Mouse (Mus musculus) liver, adult 2 months (tissue): Measurements from ENCODE around the gene Pip4k2c. TPM values are rescaled to one million over a fixed set of nuclear protein-coding genes. Genes with fewer than 3 reads are reported as not detected.
"Not testable (repeated sequence)": the region's sequence is repeated elsewhere in the genome, so short reads cannot be mapped to it uniquely, and the experiment has no call there.

Experiments used
- DNase-seq: peaks from one replicate; pipeline ENCODE4 v3.0.0-alpha.2; 2011; ENCODE audit warnings: low read depth, low spot score; ENCODE audit errors: extremely low read depth
- H3K27ac ChIP-seq: fragments of 200-500 bp; replicated peaks from 2 replicates; pipeline ENCODE4 v1.5.1; 2012; ENCODE audit warnings: low read depth, mild to moderate bottlenecking, control low read depth, inconsistent platforms, low read length; ENCODE audit not compliant: insufficient read depth
- H3K27me3 ChIP-seq: fragments of 200-500 bp; 2 replicates; pipeline ENCODE4 v1.6.1; 2012; ENCODE audit warnings: mild to moderate bottlenecking, moderate library complexity, low read length, inconsistent platforms; ENCODE audit not compliant: control insufficient read depth, insufficient read depth
- H3K36me3 ChIP-seq: fragments of 200-500 bp; 2 replicates; pipeline ENCODE4 v1.6.1; 2012; ENCODE audit warnings: low read length, inconsistent platforms; ENCODE audit not compliant: control insufficient read depth, insufficient read depth
- H3K4me1 ChIP-seq: fragments of 200-500 bp; 2 replicates; pipeline ENCODE4 v1.6.1; 2011; ENCODE audit warnings: low read length; ENCODE audit not compliant: control insufficient read depth, insufficient read depth
- H3K4me3 ChIP-seq: fragments of 200-500 bp; 2 replicates; pipeline ENCODE4 v1.5.1; 2011; ENCODE audit warnings: low read depth, mild to moderate bottlenecking, control low read depth, low read length, moderate library complexity; ENCODE audit not compliant: insufficient read depth
- H3K79me2 ChIP-seq: fragments of 200-500 bp; 2 replicates; pipeline ENCODE4 v1.6.1; 2012; ENCODE audit warnings: inconsistent platforms, mild to moderate bottlenecking, low read length, moderate library complexity; ENCODE audit not compliant: control insufficient read depth, insufficient read depth
- H3K9ac ChIP-seq: fragments of 200-500 bp; 2 replicates; pipeline ENCODE4 v1.6.1; 2012; ENCODE audit warnings: low read depth, mild to moderate bottlenecking, control low read depth, inconsistent platforms, low read length
- CTCF ChIP-seq: fragments of 200-500 bp; IDR thresholded peaks from 2 replicates; pipeline ENCODE4 v1.5.1; 2011; ENCODE audit warnings: low read depth, low read length, control low read depth
- POLR2A ChIP-seq: fragments of 200-500 bp; IDR thresholded peaks from 2 replicates; pipeline ENCODE4 v1.6.1; 2011; ENCODE audit warnings: low read length, control low read depth; ENCODE audit not compliant: insufficient read depth; ENCODE audit errors: extremely low read depth
- WGBS: fragments of 180-500 bp; shearing (Covaris S2); methylation state at CpG from one replicate; pipeline ENCODE4 v1.1.7; 2018; 5-methylcytosine and 5-hydroxymethylcytosine counted together
- polyA plus RNA-seq: library from polyadenylated mRNA; depleted of rRNA; stranded (reverse); fragments of >200 nt; gene quantifications from 2 replicates; pipeline ENCODE4 v1.2.3, GENCODE M21; 2012; rRNA removed
- total RNA-seq: library from RNA; depleted of rRNA; stranded (reverse); fragments of >200 nt; gene quantifications from 2 replicates; pipeline ENCODE4 v1.2.3, GENCODE M21; 2014; rRNA removed

Gene Pip4k2c
- total and polyA plus RNA-seq, 2 experiments, result 8.9 to 13.9 TPM

- no peak for TF ChIP-seq POLR2A
- TF ChIP-seq CTCF, result no peak
- Histone ChIP-seq H3K36me3 (no peaks in the 10 kb centered on the region), H3K4me3 (no peak overlapping the region), H3K27me3 (no peaks in the 10 kb centered on the region), H3K79me2 (no peaks in the 10 kb centered on the region), H3K27ac (peak overlapping the region; percentile 29; the same call in 1 of the 2 replicates), H3K9ac (no peak overlapping the region), H3K4me1 (peaks cover 16% of the 10 kb centered on the region)
- peak; percentile 89 for DNase-seq
- 21% methylated on average over 2 of the region's 2 CpGs for WGBS
Observed at GRCm38 (mm10) chr10:127154241-127154640, 57.1 kb downstream of the Pip4k2c start.

GRCm38 (mm10) chr10:127153323-127153722, 58.1 kb downstream of the Pip4k2c start:
- TF ChIP-seq POLR2A (no peak), CTCF (no peak)
- no peak for DNase-seq
- Histone ChIP-seq H3K27me3 (no peaks in the 10 kb centered on the region), H3K4me1 (peaks cover 16% of the 10 kb centered on the region), H3K79me2 (no peaks in the 10 kb centered on the region), H3K9ac (no peak overlapping the region), H3K36me3 (no peaks in the 10 kb centered on the region), H3K27ac (peak overlapping the region; percentile 29; the same call in 1 of the 2 replicates), H3K4me3 (no peak overlapping the region)
- 91% methylated on average over 7 of the region's 7 CpGs for WGBS

GRCm38 (mm10) chr10:127152556-127152955, 58.8 kb downstream of the Pip4k2c start:
- not testable (repeated sequence) for H3K27me3 ChIP-seq, H3K4me3 ChIP-seq, H3K9ac ChIP-seq, H3K36me3 ChIP-seq, DNase-seq, H3K79me2 ChIP-seq
- H3K4me1 ChIP-seq, result peaks cover 16% of the 10 kb centered on the region
- 0 out of 2 replicates have a peak overlapping the region, but pooled peaks have one; percentile 9 for H3K27ac ChIP-seq
- WGBS, result 91% methylated on average over 10 of the region's 10 CpGs

- H3K4me1 ChIP-seq, result peaks cover 19% of the 10 kb centered on the region
Observed at GRCm38 (mm10) chr10:127151233-127151632, 60.2 kb downstream of the Pip4k2c start.

GRCm38 (mm10) chr10:127150471-127150872, 60.9 kb downstream of the Pip4k2c start:
- Histone ChIP-seq H3K79me2 (no peaks in the 10 kb centered on the region), H3K36me3 (no peaks in the 10 kb centered on the region), H3K4me1 (peaks cover 17% of the 10 kb centered on the region), H3K27me3 (no peaks in the 10 kb centered on the region), H3K27ac (peak overlapping the region; percentile 93), H3K9ac (peak overlapping the region; percentile 24; the same call in 1 of the 2 replicates), H3K4me3 (peak overlapping the region; percentile 27)
- peak; percentile 98 for DNase-seq
- WGBS, result 13% methylated on average over 4 of the region's 4 CpGs
- TF ChIP-seq POLR2A, result no peak
- TF ChIP-seq CTCF, result no peak

More at GRCm38 (mm10) chr10:127151233-127151632, 60.2 kb downstream of the Pip4k2c start:
- peak overlapping the region; percentile 86 for H3K27ac ChIP-seq
- not testable (repeated sequence) for H3K27me3 ChIP-seq, H3K4me3 ChIP-seq, H3K9ac ChIP-seq, H3K36me3 ChIP-seq, H3K79me2 ChIP-seq
- 47% methylated on average over 3 of the region's 3 CpGs for WGBS
- peak; percentile 72 for DNase-seq

GRCm38 (mm10) chr10:127147135-127147534, 64.2 kb downstream of the Pip4k2c start:
- H3K4me3 ChIP-seq, result no peak overlapping the region
- peak; percentile 68 for DNase-seq
- TF ChIP-seq POLR2A (no peak), CTCF (no peak)
- no peak overlapping the region for H3K9ac ChIP-seq
- 23% methylated on average over 6 of the region's 6 CpGs for WGBS
- no peaks in the 10 kb centered on the region for H3K27me3 ChIP-seq
- H3K27ac ChIP-seq, result peak overlapping the region; percentile 33
- peaks cover 13% of the 10 kb centered on the region for H3K4me1 ChIP-seq
- H3K36me3 ChIP-seq, result no peaks in the 10 kb centered on the region
- H3K79me2 ChIP-seq, result no peaks in the 10 kb centered on the region; the same call in 1 of the 2 replicates

Other genes with a start within 250 kb of the Pip4k2c start
- gene Ctdsp2, start 232.9 kb downstream of the Pip4k2c start, total RNA-seq, result 18.4 and 25.7 TPM in 2 replicates
- 23.1 and 29.3 TPM in 2 replicates for gene Ctdsp2, start 232.9 kb downstream of the Pip4k2c start, polyA plus RNA-seq
- gene Avil, start 210.9 kb downstream of the Pip4k2c start, total RNA-seq, result 0.09 and 0.20 TPM in 2 replicates
- 0.06 TPM in 1 of 2 replicates, not detected in the other for gene Avil, start 210.9 kb downstream of the Pip4k2c start, polyA plus RNA-seq
- 21.6 and 26.3 TPM in 2 replicates for gene Tsfm, start 180.7 kb downstream of the Pip4k2c start, total RNA-seq
- 17.4 and 18.2 TPM in 2 replicates for gene Tsfm, start 180.7 kb downstream of the Pip4k2c start, polyA plus RNA-seq
- gene Mettl1, start 170.2 kb downstream of the Pip4k2c start, total RNA-seq, result 5.2 and 6.1 TPM in 2 replicates
- 9.1 and 17.9 TPM in 2 replicates for gene Mettl1, start 170.2 kb downstream of the Pip4k2c start, polyA plus RNA-seq
- gene Eef1akmt3, start 170.1 kb downstream of the Pip4k2c start, total RNA-seq, result not detected in 2 replicates
- gene Eef1akmt3, start 170.1 kb downstream of the Pip4k2c start, polyA plus RNA-seq, result 0.09 TPM in 1 of 2 replicates, not detected in the other
- not detected in 2 replicates for gene Cyp27b1, start 163.3 kb downstream of the Pip4k2c start, total RNA-seq
- gene Cyp27b1, start 163.3 kb downstream of the Pip4k2c start, polyA plus RNA-seq, result 0.05 TPM in 2 replicates
- gene March9, start 151.4 kb downstream of the Pip4k2c start, total RNA-seq, result 0.09 and 0.34 TPM in 2 replicates
- gene March9, start 151.4 kb downstream of the Pip4k2c start, polyA plus RNA-seq, result 0.44 and 0.52 TPM in 2 replicates
- gene Cdk4, start 148.1 kb downstream of the Pip4k2c start, total RNA-seq, result 37.9 and 41.3 TPM in 2 replicates
- gene Cdk4, start 148.1 kb downstream of the Pip4k2c start, polyA plus RNA-seq, result 54.3 and 58.7 TPM in 2 replicates
- 269 and 278 TPM in 2 replicates for gene Tspan31, start 141.3 kb downstream of the Pip4k2c start, total RNA-seq
- 268 and 298 TPM in 2 replicates for gene Tspan31, start 141.3 kb downstream of the Pip4k2c start, polyA plus RNA-seq
- gene Agap2, start 136.3 kb downstream of the Pip4k2c start, total RNA-seq, result 0.28 and 0.81 TPM in 2 replicates
- gene Agap2, start 136.3 kb downstream of the Pip4k2c start, polyA plus RNA-seq, result 0.44 and 0.55 TPM in 2 replicates
- 130 TPM in 2 replicates for gene Os9, start 90.5 kb downstream of the Pip4k2c start, total RNA-seq
- 128 and 130 TPM in 2 replicates for gene Os9, start 90.5 kb downstream of the Pip4k2c start, polyA plus RNA-seq
- gene B4galnt1, start 46.4 kb downstream of the Pip4k2c start, total RNA-seq, result 21.9 and 36.3 TPM in 2 replicates
- 85.0 and 89.8 TPM in 2 replicates for gene B4galnt1, start 46.4 kb downstream of the Pip4k2c start, polyA plus RNA-seq
- 1.3 and 3.1 TPM in 2 replicates for gene Slc26a10, start 30.9 kb downstream of the Pip4k2c start, total RNA-seq
- gene Slc26a10, start 30.9 kb downstream of the Pip4k2c start, polyA plus RNA-seq, result 4.1 and 5.8 TPM in 2 replicates
- 0.83 and 0.87 TPM in 2 replicates for gene Arhgef25, start 21.5 kb downstream of the Pip4k2c start, total RNA-seq
- 0.91 and 1.4 TPM in 2 replicates for gene Arhgef25, start 21.5 kb downstream of the Pip4k2c start, polyA plus RNA-seq
- 1.5 and 1.8 TPM in 2 replicates for gene Dtx3, start 15.9 kb downstream of the Pip4k2c start, total RNA-seq
- gene Dtx3, start 15.9 kb downstream of the Pip4k2c start, polyA plus RNA-seq, result 5.2 and 10.0 TPM in 2 replicates
- gene Kif5a, start 51.8 kb upstream of the Pip4k2c start, total RNA-seq, result 0.55 and 0.74 TPM in 2 replicates
- gene Kif5a, start 51.8 kb upstream of the Pip4k2c start, polyA plus RNA-seq, result 5.0 and 10.7 TPM in 2 replicates
- gene Dctn2, start 54.8 kb upstream of the Pip4k2c start, total RNA-seq, result 71.3 and 78.5 TPM in 2 replicates
- gene Dctn2, start 54.8 kb upstream of the Pip4k2c start, polyA plus RNA-seq, result 122 and 132 TPM in 2 replicates
- gene Mbd6, start 77.4 kb upstream of the Pip4k2c start, total RNA-seq, result 1.0 and 2.6 TPM in 2 replicates
- gene Mbd6, start 77.4 kb upstream of the Pip4k2c start, polyA plus RNA-seq, result 14.4 and 19.2 TPM in 2 replicates
- 59.6 and 67.3 TPM in 2 replicates for gene Mars, start 100.2 kb upstream of the Pip4k2c start, total RNA-seq
- gene Mars, start 100.2 kb upstream of the Pip4k2c start, polyA plus RNA-seq, result 65.6 and 70.7 TPM in 2 replicates
- gene Arhgap9, start 110.4 kb upstream of the Pip4k2c start, total RNA-seq, result 1.5 and 2.0 TPM in 2 replicates
- 1.8 and 2.1 TPM in 2 replicates for gene Arhgap9, start 110.4 kb upstream of the Pip4k2c start, polyA plus RNA-seq
- not detected in 2 replicates for gene Gli1, start 130.4 kb upstream of the Pip4k2c start, total RNA-seq
- gene Gli1, start 130.4 kb upstream of the Pip4k2c start, polyA plus RNA-seq, result 0.04 TPM in 2 replicates
- 4.8 and 7.5 TPM in 2 replicates for gene Inhbe, start 142.8 kb upstream of the Pip4k2c start, total RNA-seq
- gene Inhbe, start 142.8 kb upstream of the Pip4k2c start, polyA plus RNA-seq, result 20.8 and 22.6 TPM in 2 replicates
- 8.2 and 18.4 TPM in 2 replicates for gene Inhbc, start 158.8 kb upstream of the Pip4k2c start, total RNA-seq
- gene Inhbc, start 158.8 kb upstream of the Pip4k2c start, polyA plus RNA-seq, result 58.0 and 61.8 TPM in 2 replicates
- gene R3hdm2, start 168.7 kb upstream of the Pip4k2c start, total RNA-seq, result 15.8 and 17.5 TPM in 2 replicates
- gene R3hdm2, start 168.7 kb upstream of the Pip4k2c start, polyA plus RNA-seq, result 66.9 and 70.1 TPM in 2 replicates